Mouse (Mus musculus) myocyte (in vitro differentiated cells): Measurements from ENCODE around the gene Moxd1.

Source experiments
- CEBPB ChIP-seq: IDR thresholded peaks from 2 replicates; pipeline ENCODE4 v1.6.1; 2011; ENCODE audit warnings: mild to moderate bottlenecking, moderate library complexity; ENCODE audit not compliant: poor library complexity, insufficient read depth, severe bottlenecking
- E2F4 ChIP-seq: IDR thresholded peaks from one replicate; pipeline ENCODE4 v1.6.1; 2011; ENCODE audit warnings: mild to moderate bottlenecking, control low read depth, moderate library complexity; ENCODE audit not compliant: insufficient read depth
- MAX ChIP-seq: IDR thresholded peaks from one replicate; pipeline ENCODE4 v1.6.1; 2011; ENCODE audit warnings: low read depth, mild to moderate bottlenecking, control low read depth
- MYOD1 ChIP-seq, 3 experiments: IDR thresholded peaks; one replicate each; pipeline ENCODE4 v1.6.1; 2011; ENCODE audit warnings: control low read depth in 2 of 3, low read depth in 2 of 3, mild to moderate bottlenecking in 2 of 3, moderate library complexity in 1 of 3; ENCODE audit not compliant: insufficient read length in 2 of 3, control insufficient read depth in 1 of 3
- MYOG ChIP-seq, 3 experiments: IDR thresholded peaks; one replicate each; pipeline ENCODE4 v1.6.1; 2011; ENCODE audit warnings: control low read depth in 2 of 3, low read depth in 2 of 3, mild to moderate bottlenecking in 2 of 3; ENCODE audit not compliant: insufficient read length in 2 of 3, control insufficient read depth in 1 of 3, insufficient read depth in 1 of 3
- POLR2A ChIP-seq: IDR thresholded peaks from one replicate; pipeline ENCODE4 v1.6.1; 2011; ENCODE audit warnings: low read depth, mild to moderate bottlenecking, control low read depth, moderate library complexity; ENCODE audit not compliant: insufficient read length
- POLR2AphosphoS2 ChIP-seq: IDR thresholded peaks from one replicate; pipeline ENCODE4 v1.6.1; 2011; ENCODE audit warnings: low read depth, control low read depth; ENCODE audit not compliant: insufficient read length
- REST ChIP-seq: IDR thresholded peaks from one replicate; pipeline ENCODE4 v1.6.1; 2011; ENCODE audit warnings: mild to moderate bottlenecking, control low read depth, moderate library complexity; ENCODE audit not compliant: insufficient read depth, insufficient read length
- TCF12 ChIP-seq: IDR thresholded peaks from one replicate; pipeline ENCODE4 v1.6.1; 2011; ENCODE audit warnings: mild to moderate bottlenecking, control low read depth; ENCODE audit not compliant: poor library complexity, insufficient read depth, severe bottlenecking
- USF1 ChIP-seq: IDR thresholded peaks from one replicate; pipeline ENCODE4 v1.6.1; 2011; ENCODE audit warnings: low read depth, mild to moderate bottlenecking, control low read depth, moderate library complexity

DNA sequence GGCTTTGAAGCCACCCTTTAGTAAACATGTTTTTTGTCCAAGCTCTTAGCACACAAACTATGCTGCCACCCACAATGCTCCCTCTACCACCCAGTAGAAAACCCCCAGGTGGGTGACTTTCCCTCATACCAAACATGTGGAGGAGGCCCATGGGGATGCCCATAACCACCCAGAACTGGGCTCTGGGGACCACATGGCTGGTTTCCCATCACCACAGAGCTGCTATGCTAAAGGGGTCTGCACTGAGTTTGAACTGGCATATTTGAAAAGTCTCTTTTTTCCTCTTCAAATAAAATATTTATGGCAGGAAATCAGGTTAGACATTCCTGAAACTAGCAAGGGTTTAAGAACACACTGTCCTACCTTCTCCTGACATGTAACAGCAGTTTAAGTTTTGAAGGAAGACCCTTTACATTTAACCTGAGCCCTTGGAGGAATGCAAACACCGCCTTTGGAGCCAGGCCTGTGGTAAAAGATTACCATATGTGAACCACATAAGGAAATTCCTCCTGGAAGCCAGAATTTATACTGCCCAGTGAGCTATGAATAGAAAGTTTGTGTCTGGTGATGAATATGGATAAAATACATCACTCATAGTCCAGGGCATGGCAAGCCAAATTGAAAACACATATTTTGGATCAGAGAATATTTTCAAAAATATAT, 117.4 kb downstream of the Moxd1 start:
- TF ChIP-seq CEBPB (no peak), POLR2A (no peak), USF1 (no peak), POLR2AphosphoS2 (no peak), REST (no peak), TCF12 (no peak), MYOG (IDR thresholded peaks at IDR 0.05; ENCODE audit: control insufficient read depth in 1 of 3, insufficient read depth in 1 of 3, insufficient read length in 2 of 3, low read depth in 2 of 3) (no peak), MAX (no peak), MYOD1 (IDR thresholded peaks at IDR 0.05; ENCODE audit: control insufficient read depth in 1 of 3, insufficient read length in 2 of 3, low read depth in 2 of 3) (no peak), E2F4 (no peak)
